Mouse (Mus musculus) small intestine, adult 2 months (tissue): ENCODE measurements at regions not wholly inside any gene's neighbourhood (a gene's known extent, or its start where the extent isn't known, plus 50 kb on each side); places are given as distances from the start of the nearest gene placed in this dataset.

ENCODE experiments used
- H3K27ac ChIP-seq: fragments of 200-500 bp; 2 replicates; pipeline ENCODE4 v1.5.1; 2012; ENCODE audit warnings: low read depth, low read length, control low read depth, inconsistent platforms; ENCODE audit not compliant: insufficient read depth
- H3K27me3 ChIP-seq: fragments of 200-500 bp; 2 replicates; pipeline ENCODE4 v1.6.1; 2012; ENCODE audit warnings: mild to moderate bottlenecking, moderate library complexity, low read length, inconsistent platforms; ENCODE audit not compliant: control insufficient read depth, insufficient read depth
- H3K36me3 ChIP-seq: fragments of 200-500 bp; 2 replicates; pipeline ENCODE4 v1.6.1; 2012; ENCODE audit warnings: mild to moderate bottlenecking, low read length, control low read depth, inconsistent platforms; ENCODE audit not compliant: control insufficient read depth, insufficient read depth
- H3K4me1 ChIP-seq: fragments of 200-500 bp; 2 replicates; pipeline ENCODE4 v1.6.1; 2012; ENCODE audit warnings: low read length, inconsistent platforms, mixed read lengths; ENCODE audit not compliant: control insufficient read depth, insufficient read depth, insufficient read length
- H3K4me3 ChIP-seq: fragments of 200-500 bp; 2 replicates; pipeline ENCODE4 v1.5.1; 2012; ENCODE audit warnings: low read depth, mild to moderate bottlenecking, control low read depth, inconsistent platforms, low read length, moderate library complexity
- CTCF ChIP-seq: fragments of 200-500 bp; IDR thresholded peaks from 2 replicates; pipeline ENCODE4 v1.5.1; 2012; ENCODE audit warnings: low read depth, mild to moderate bottlenecking, control low read depth, inconsistent platforms, low read length, moderate library complexity, mixed read lengths; ENCODE audit not compliant: insufficient replicate concordance, insufficient read length; ENCODE audit errors: extremely low read depth
- POLR2A ChIP-seq: fragments of 200-500 bp; IDR thresholded peaks from 2 replicates; pipeline ENCODE4 v1.6.1; 2012; ENCODE audit warnings: low read depth, mild to moderate bottlenecking, control low read depth, inconsistent platforms, low read length, moderate library complexity
- WGBS: fragments of 180-500 bp; shearing (Covaris S2); methylation state at CpG from one replicate; pipeline ENCODE4 v1.1.7; 2018; 5-methylcytosine and 5-hydroxymethylcytosine counted together

GRCm38 (mm10) chr14:45920783-45921182 lies 262.8 kb upstream of the Ddhd1 start:
- Histone ChIP-seq H3K4me1 (no peaks in the 10 kb centered on the region), H3K27ac (no peak overlapping the region), H3K27me3 (no peaks in the 10 kb centered on the region), H3K36me3 (no peaks in the 10 kb centered on the region), H3K4me3 (no peak overlapping the region)
- 36% methylated on average over 6 of the region's 6 CpGs for WGBS
- TF ChIP-seq CTCF, result no peak
- no peak for TF ChIP-seq POLR2A

GRCm38 (mm10) chr14:45943581-45943980 lies 285.6 kb upstream of the Ddhd1 start:
- WGBS, result 77% methylated on average over 2 of the region's 2 CpGs
- no peak for TF ChIP-seq POLR2A
- no peak for TF ChIP-seq CTCF
- no peak overlapping the region; the same call in 1 of the 2 replicates for H3K27ac ChIP-seq
- no peaks in the 10 kb centered on the region for H3K36me3 ChIP-seq
- H3K27me3 ChIP-seq, result no peaks in the 10 kb centered on the region
- no peaks in the 10 kb centered on the region for H3K4me1 ChIP-seq
- no peak overlapping the region for H3K4me3 ChIP-seq

GRCm38 (mm10) chr14:45944101-45944500 lies 286.2 kb upstream of the Ddhd1 start:
- Histone ChIP-seq H3K27ac (no peak overlapping the region), H3K36me3 (no peaks in the 10 kb centered on the region), H3K4me1 (no peaks in the 10 kb centered on the region), H3K4me3 (no peak overlapping the region), H3K27me3 (no peaks in the 10 kb centered on the region)
- 83% methylated on average over 5 of the region's 5 CpGs for WGBS
- TF ChIP-seq CTCF (no peak), POLR2A (no peak)

GRCm38 (mm10) chr14:45944506-45944905 lies 286.6 kb upstream of the Ddhd1 start:
- Histone ChIP-seq H3K4me3 (no peak overlapping the region), H3K27ac (no peak overlapping the region), H3K36me3 (no peaks in the 10 kb centered on the region), H3K4me1 (no peaks in the 10 kb centered on the region), H3K27me3 (no peaks in the 10 kb centered on the region)
- no peak for TF ChIP-seq CTCF
- no peak for TF ChIP-seq POLR2A
- WGBS, result 50% methylated on average over 8 of the region's 8 CpGs

- 79% methylated on average over 8 of the region's 8 CpGs for WGBS
- Histone ChIP-seq H3K27me3 (no peaks in the 10 kb centered on the region), H3K4me3 (no peak overlapping the region), H3K27ac (no peak overlapping the region), H3K36me3 (no peaks in the 10 kb centered on the region), H3K4me1 (no peaks in the 10 kb centered on the region)
- TF ChIP-seq POLR2A (no peak), CTCF (no peak)
These were observed 298.7 kb upstream of the Ddhd1 start for GRCm38 (mm10) chr14:45956624-45957023.

- H3K27ac ChIP-seq, result no peak overlapping the region
- no peaks in the 10 kb centered on the region for H3K4me1 ChIP-seq
- WGBS, result 80% methylated on average over 4 of the region's 4 CpGs
- no peak overlapping the region for H3K4me3 ChIP-seq
- TF ChIP-seq CTCF, result no peak
- TF ChIP-seq POLR2A, result no peak
- no peaks in the 10 kb centered on the region for H3K36me3 ChIP-seq
- H3K27me3 ChIP-seq, result no peaks in the 10 kb centered on the region
These were observed 304.5 kb upstream of the Ddhd1 start for GRCm38 (mm10) chr14:45962474-45962873.

GRCm38 (mm10) chr14:45964043-45964442 lies 306.1 kb upstream of the Ddhd1 start:
- TF ChIP-seq CTCF (no peak), POLR2A (no peak)
- no peak overlapping the region for H3K27ac ChIP-seq
- H3K4me1 ChIP-seq, result no peaks in the 10 kb centered on the region
- 83% methylated on average over 7 of the region's 7 CpGs for WGBS
- H3K27me3 ChIP-seq, result no peaks in the 10 kb centered on the region
- no peak overlapping the region for H3K4me3 ChIP-seq
- no peaks in the 10 kb centered on the region for H3K36me3 ChIP-seq

- Histone ChIP-seq H3K36me3 (no peaks in the 10 kb centered on the region), H3K27me3 (no peaks in the 10 kb centered on the region), H3K4me3 (no peak overlapping the region), H3K27ac (no peak overlapping the region), H3K4me1 (no peaks in the 10 kb centered on the region)
- 45% methylated on average over 7 of the region's 7 CpGs for WGBS
- no peak for TF ChIP-seq CTCF
- no peak for TF ChIP-seq POLR2A
These were observed 325.4 kb upstream of the Ddhd1 start for GRCm38 (mm10) chr14:45983206-45983857.
